Mouse (Mus musculus): ENCODE data around the gene Rabgap1.

The Rabgap1 gene

GRCm38 (mm10) chr2:37511134-37511901, 68.2 kb downstream of the Rabgap1 start:
- no peak for DNase-seq (ENCODE audit: extremely low read depth, insufficient read length, low spot score)

GRCm38 (mm10) chr2:37516030-37516710, 73.1 kb downstream of the Rabgap1 start, which contains the start of gene Gpr21:
Gene Gpr21, plus strand, starts transcription at chr2:37516332.
- no peak for DNase-seq (ENCODE audit: extremely low read depth, insufficient read length, low spot score)

DNA sequence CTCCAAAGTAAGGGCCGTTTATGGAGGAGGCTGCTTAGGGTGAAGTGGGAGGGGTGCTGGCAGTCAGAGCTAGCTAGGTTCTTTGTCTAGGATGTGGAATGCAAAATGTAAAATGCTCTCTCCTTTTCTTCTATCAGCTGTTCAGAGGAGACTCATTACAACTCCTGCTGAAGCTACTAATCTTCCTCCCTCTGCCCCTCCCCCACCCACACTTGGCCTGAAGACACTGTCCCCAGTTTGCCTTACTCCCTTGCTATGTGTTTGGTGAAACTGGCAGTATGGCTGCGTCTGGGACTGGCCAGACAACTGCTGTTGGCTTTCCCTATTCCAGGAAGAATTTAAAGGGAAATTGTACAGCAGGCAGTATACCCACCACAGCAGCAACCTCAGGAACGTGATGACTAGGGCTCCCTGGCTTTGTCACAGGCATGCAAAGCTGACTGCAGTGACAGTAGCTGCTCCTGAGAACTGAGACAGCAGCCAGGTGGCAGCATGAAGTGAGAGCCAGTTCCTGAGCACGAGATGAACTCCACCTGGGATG, 73.9 kb downstream of the Rabgap1 start:
- no peak for DNase-seq (ENCODE audit: extremely low read depth, insufficient read length, low spot score)

- no peak for DNase-seq (ENCODE audit: extremely low read depth, insufficient read length, low spot score)
Measured at GRCm38 (mm10) chr2:37518561-37519285, 75.6 kb downstream of the Rabgap1 start.

DNA sequence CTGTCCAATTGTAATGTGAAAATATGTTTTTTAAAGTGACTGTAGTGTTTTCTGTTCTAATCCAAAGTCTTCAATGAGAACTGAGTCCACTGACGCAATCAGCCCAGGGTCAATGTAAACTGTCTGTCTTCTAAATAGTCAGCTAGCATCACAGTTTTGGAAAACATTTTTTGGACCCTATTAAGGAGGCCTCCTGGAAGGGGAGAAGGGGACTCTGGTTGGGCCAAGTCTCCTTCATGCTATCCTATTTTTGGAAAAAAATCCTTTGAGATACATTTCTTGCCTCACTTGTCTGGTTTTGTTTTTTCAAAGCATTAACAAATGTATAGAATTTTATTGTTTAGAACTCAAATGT, 76.2 kb downstream of the Rabgap1 start:
- no peak for DNase-seq (ENCODE audit: extremely low read depth, insufficient read length, low spot score)

- DNase-seq (ENCODE audit: extremely low read depth, insufficient read length, low spot score), result no peak
Measured at GRCm38 (mm10) chr2:37527587-37527986, 84.5 kb downstream of the Rabgap1 start.

DNA sequence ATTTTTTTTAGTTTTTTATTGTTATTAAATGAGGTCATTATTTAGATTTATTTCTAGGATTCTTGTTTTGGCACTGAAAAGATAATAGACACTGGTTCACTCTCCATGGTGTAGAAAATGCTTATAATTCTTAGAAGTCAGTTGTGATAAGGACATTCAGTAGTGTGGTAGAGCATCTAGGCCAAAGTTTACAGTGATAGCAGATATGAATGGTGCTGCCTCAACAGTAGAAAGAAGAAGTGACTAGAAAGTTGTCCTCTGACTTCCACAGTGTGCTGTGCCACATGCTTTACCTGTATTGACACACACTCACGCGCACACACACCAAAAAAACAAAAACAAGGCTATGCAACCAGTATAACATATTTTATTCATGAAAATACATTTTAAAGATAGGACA, 86.3 kb downstream of the Rabgap1 start:
- no peak for DNase-seq (ENCODE audit: extremely low read depth, insufficient read length, low spot score)

DNA sequence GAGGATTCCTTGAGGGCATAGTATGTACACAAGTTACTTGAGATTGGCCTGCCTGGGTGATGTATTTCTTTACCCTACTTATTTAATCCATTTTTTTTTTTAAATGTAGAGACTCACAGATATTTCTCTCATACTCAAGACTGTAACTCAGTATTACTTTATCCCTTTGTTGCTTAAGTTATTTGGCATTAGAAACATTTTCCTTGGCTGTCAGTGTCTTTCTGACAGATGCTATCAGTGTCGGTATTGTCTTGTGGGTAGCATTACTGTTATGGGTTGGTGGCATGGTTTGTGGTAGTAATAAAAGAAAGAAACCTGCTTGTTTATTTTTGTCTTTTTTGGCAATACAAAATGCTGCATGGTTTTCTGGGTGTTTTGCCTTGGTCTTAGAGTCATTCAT, 87.7 kb downstream of the Rabgap1 start:
- DNase-seq (ENCODE audit: extremely low read depth, insufficient read length, low spot score), result no peak

- DNase-seq (ENCODE audit: extremely low read depth, insufficient read length, low spot score), result no peak
Measured at GRCm38 (mm10) chr2:37531639-37532038, 88.6 kb downstream of the Rabgap1 start.

GRCm38 (mm10) chr2:37549346-37550012, 106.4 kb downstream of the Rabgap1 start:
- no peak for DNase-seq (ENCODE audit: extremely low read depth, insufficient read length, low spot score)

- no peak for DNase-seq (ENCODE audit: extremely low read depth, insufficient read length, low spot score)
Measured at GRCm38 (mm10) chr2:37556366-37556765, 113.3 kb downstream of the Rabgap1 start.

DNA sequence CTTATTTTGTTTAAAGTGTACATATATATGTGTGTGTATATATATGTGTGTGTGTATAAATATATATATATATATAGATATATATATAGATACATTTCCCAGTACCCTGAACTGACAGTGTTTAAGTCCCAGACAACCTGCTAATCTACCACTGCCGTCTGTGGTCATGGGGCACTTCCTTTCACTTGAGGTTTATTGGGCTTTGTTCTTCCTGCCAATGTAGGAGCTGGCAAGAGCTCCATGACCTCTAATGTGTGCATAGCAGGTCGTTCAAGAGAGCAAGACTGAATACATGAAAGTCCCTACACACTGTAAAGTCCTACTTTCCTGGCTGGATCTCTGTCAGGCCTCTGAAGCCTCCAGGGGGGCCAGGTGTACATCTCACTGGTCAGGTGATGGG, 122.5 kb downstream of the Rabgap1 start:
- no peak for DNase-seq (ENCODE audit: extremely low read depth, insufficient read length, low spot score)

DNA sequence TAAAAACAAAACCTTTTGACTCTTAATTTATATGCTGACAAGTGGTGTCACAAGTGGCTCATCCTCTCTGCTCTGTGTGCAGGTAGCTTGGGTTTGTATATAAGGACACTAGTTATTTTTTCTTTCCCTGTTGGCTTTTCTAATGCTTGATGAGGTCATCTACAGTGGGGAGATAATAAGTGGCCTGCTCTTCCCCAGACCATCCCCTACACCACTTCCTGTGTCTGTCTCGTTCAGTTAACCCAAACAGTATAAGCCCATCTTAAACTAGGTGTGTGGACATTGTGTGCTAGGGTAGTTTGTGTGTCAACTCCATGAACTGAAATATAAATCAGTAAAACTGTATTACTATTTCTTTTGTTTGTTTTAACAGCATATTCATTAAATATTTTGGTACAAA, 123.0 kb downstream of the Rabgap1 start:
- DNase-seq (ENCODE audit: extremely low read depth, insufficient read length, low spot score), result no peak

DNA sequence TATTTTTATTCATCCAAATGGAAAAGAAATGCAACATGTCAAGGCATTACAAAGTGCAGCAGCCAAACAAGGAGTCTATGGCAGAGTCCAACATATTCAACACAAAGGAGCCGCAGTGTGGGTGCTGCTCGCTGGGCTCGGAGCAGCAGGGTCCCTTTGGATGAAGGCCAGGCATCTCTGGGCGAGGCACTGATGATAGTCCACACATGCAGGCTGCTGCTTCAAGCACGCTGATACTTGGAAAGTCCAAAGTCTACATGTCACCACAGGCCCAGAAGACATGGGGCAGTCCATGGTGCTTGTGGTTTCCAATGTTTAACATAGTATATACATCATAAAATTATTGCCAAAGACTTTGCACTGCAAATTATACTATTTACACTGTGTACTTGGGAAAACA, 126.8 kb downstream of the Rabgap1 start:
- DNase-seq (ENCODE audit: extremely low read depth, insufficient read length, low spot score), result no peak

- DNase-seq (ENCODE audit: extremely low read depth, insufficient read length, low spot score), result no peak
Measured at GRCm38 (mm10) chr2:37570703-37571102, 127.6 kb downstream of the Rabgap1 start.

- no peak for DNase-seq (ENCODE audit: extremely low read depth, insufficient read length, low spot score)
Measured at GRCm38 (mm10) chr2:37572141-37572540, 129.1 kb downstream of the Rabgap1 start.

DNA sequence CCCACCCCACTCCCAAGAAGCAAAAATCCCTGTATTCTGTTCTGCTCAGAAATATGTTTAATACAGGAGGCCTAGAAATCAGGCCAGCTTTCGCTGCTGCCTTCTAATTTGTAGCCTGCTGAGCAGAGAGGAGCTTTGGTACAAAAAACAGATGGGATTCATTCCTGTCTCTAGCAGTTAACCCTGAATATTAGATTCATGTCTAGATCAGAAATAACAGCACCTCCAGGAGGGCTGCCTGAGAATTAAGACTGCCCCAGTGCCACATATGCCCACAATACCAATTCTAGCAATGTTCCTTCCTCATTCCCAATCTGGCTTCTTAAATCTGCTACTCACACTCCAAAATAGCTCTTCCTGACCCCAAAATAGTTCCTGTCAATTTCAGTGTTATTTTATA, 133.6 kb downstream of the Rabgap1 start:
- no peak for DNase-seq (ENCODE audit: extremely low read depth, insufficient read length, low spot score)

DNA sequence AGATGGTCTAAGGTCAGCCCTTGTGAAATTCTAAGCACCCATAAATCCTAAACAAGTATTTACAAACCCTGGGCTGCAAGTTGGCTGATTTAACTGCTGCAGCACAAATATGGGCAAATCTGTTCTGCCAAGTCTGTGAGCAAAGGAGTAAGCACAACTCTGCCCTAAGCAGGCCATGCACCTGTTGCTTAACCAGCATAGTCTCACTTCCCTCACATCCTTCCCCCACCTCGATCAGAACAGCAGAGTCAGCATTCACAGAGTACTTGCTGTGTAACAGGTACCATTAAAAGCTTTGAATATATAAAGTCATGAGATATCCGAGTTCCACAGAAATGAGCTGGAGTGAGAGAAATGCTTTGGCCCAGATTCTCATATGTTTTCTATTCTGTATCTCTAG, 135.1 kb downstream of the Rabgap1 start:
- DNase-seq (ENCODE audit: extremely low read depth, insufficient read length, low spot score), result no peak

GRCm38 (mm10) chr2:37587919-37588318, 144.8 kb downstream of the Rabgap1 start:
- no peak for DNase-seq (ENCODE audit: extremely low read depth, insufficient read length, low spot score)

Measured in 3134 (cell line).